Mouse (Mus musculus): ENCODE measurements around the gene Ppid. TPM values are rescaled to one million over a fixed set of nuclear protein-coding genes. Genes with fewer than 3 reads are reported as not detected.

The Ppid gene
- polyA plus RNA-seq, 1 experiment from 2014 or later = 151 TPM

- WGBS = 87% methylated on average over 5 of the region's 5 CpGs
- no peak for ATAC-seq (ENCODE audit: low FRiP score)
- H3K27ac ChIP-seq = peak overlapping the region; percentile 44; the same call in 1 of the 2 replicates
Measured at GRCm38 (mm10) chr3:79559773-79560045, 31.4 kb upstream of the Ppid start.

GRCm38 (mm10) chr3:79560555-79560954 is 30.6 kb upstream of the Ppid start:
- H3K27ac ChIP-seq = no peak overlapping the region
- no peaks in the 10 kb centered on the region for H3K36me3 ChIP-seq (replicated peaks; ENCODE audit: control insufficient read depth, insufficient read depth)
- 98% methylated on average over 6 of the region's 6 CpGs for WGBS
- no peak overlapping the region for H3K9ac ChIP-seq
- no peaks in the 10 kb centered on the region for H3K27me3 ChIP-seq (ENCODE audit: control insufficient read depth, insufficient read depth, low read length)
- H3K4me2 ChIP-seq (replicated peaks) = no peak overlapping the region
- no peak overlapping the region for H3K4me3 ChIP-seq (replicated peaks; ENCODE audit: low read length)
- H3K9me3 ChIP-seq (ENCODE audit: control insufficient read depth, low read length) = no peaks in the 10 kb centered on the region
- 0 out of 2 replicates have a peak, but pooled peaks cover 3% of the 10 kb centered on the region for H3K4me1 ChIP-seq (replicated peaks; ENCODE audit: control insufficient read depth, insufficient read depth, low read length)
- DNase-seq (ENCODE audit: low spot score) (no peak), ATAC-seq (ENCODE audit: low FRiP score) (no peak)

More at GRCm38 (mm10) chr3:79559773-79560045, 31.4 kb upstream of the Ppid start:
- no peaks in the 10 kb centered on the region for H3K9me3 ChIP-seq (ENCODE audit: control insufficient read depth, low read length)
- H3K27me3 ChIP-seq (ENCODE audit: control insufficient read depth, insufficient read depth, low read length) = no peaks in the 10 kb centered on the region
- no peak for DNase-seq (ENCODE audit: low spot score)
- 0 out of 2 replicates have a peak, but pooled peaks cover 3% of the 10 kb centered on the region for H3K4me1 ChIP-seq (replicated peaks; ENCODE audit: control insufficient read depth, insufficient read depth, low read length)
- H3K9ac ChIP-seq = no peak overlapping the region
- no peaks in the 10 kb centered on the region for H3K36me3 ChIP-seq (replicated peaks; ENCODE audit: control insufficient read depth, insufficient read depth)
- no peak overlapping the region for H3K4me3 ChIP-seq (replicated peaks; ENCODE audit: low read length)
- no peak overlapping the region for H3K4me2 ChIP-seq (replicated peaks)

GRCm38 (mm10) chr3:79561784-79562715 is 29.1 kb upstream of the Ppid start:
- WGBS = 75% methylated on average over 10 of the region's 10 CpGs
- no peak for ATAC-seq (ENCODE audit: low FRiP score)
- no peaks in the 10 kb centered on the region for H3K27me3 ChIP-seq (ENCODE audit: control insufficient read depth, insufficient read depth, low read length)
- H3K4me1 ChIP-seq (replicated peaks; ENCODE audit: control insufficient read depth, insufficient read depth, low read length) = peaks cover 3% of the 10 kb centered on the region; the same call in 1 of the 2 replicates
- H3K4me3 ChIP-seq (replicated peaks; ENCODE audit: low read length) = no peak overlapping the region
- no peak for DNase-seq (ENCODE audit: low spot score)
- no peak overlapping the region for H3K4me2 ChIP-seq (replicated peaks)
- H3K9me3 ChIP-seq (ENCODE audit: control insufficient read depth, low read length) = no peaks in the 10 kb centered on the region
- H3K36me3 ChIP-seq (replicated peaks; ENCODE audit: control insufficient read depth, insufficient read depth) = no peaks in the 10 kb centered on the region
- H3K9ac ChIP-seq = no peak overlapping the region
- no peak overlapping the region for H3K27ac ChIP-seq

- Histone ChIP-seq H3K27me3 (ENCODE audit: control insufficient read depth, insufficient read depth, low read length) (no peaks in the 10 kb centered on the region), H3K27ac (no peak overlapping the region), H3K4me1 (replicated peaks; ENCODE audit: control insufficient read depth, insufficient read depth, low read length) (peaks cover 3% of the 10 kb centered on the region; the same call in 1 of the 2 replicates), H3K4me2 (replicated peaks) (no peak overlapping the region), H3K36me3 (replicated peaks; ENCODE audit: control insufficient read depth, insufficient read depth) (no peaks in the 10 kb centered on the region), H3K9me3 (ENCODE audit: control insufficient read depth, low read length) (no peaks in the 10 kb centered on the region), H3K4me3 (replicated peaks; ENCODE audit: low read length) (no peak overlapping the region), H3K9ac (no peak overlapping the region)
- ATAC-seq (ENCODE audit: low FRiP score) (no peak), DNase-seq (ENCODE audit: low spot score) (no peak)
- 83% methylated on average over 2 of the region's 2 CpGs for WGBS
Measured at GRCm38 (mm10) chr3:79563511-79563910, 27.6 kb upstream of the Ppid start.

GRCm38 (mm10) chr3:79564875-79565606 is 26.1 kb upstream of the Ppid start:
- no peak overlapping the region for H3K9ac ChIP-seq
- 87% methylated on average over 10 of the region's 10 CpGs for WGBS
- no peak for ATAC-seq (ENCODE audit: low FRiP score)

GRCm38 (mm10) chr3:79566716-79567691 is 24.1 kb upstream of the Ppid start:
- ATAC-seq (ENCODE audit: low FRiP score) (peak; percentile 63; the same call in 1 of the 2 replicates), DNase-seq (ENCODE audit: low spot score) (peak; percentile 38)
- H3K27me3 ChIP-seq (ENCODE audit: control insufficient read depth, insufficient read depth, low read length) = no peaks in the 10 kb centered on the region
- H3K4me1 ChIP-seq (replicated peaks; ENCODE audit: control insufficient read depth, insufficient read depth, low read length) = no peaks in the 10 kb centered on the region; the same call in 1 of the 2 replicates
- H3K9me3 ChIP-seq (ENCODE audit: control insufficient read depth, low read length) = no peaks in the 10 kb centered on the region
- WGBS = 3% methylated on average over 53 of the region's 60 CpGs
- peak overlapping the region; percentile 80 for H3K9ac ChIP-seq
- no peaks in the 10 kb centered on the region for H3K36me3 ChIP-seq (replicated peaks; ENCODE audit: control insufficient read depth, insufficient read depth)
- H3K4me2 ChIP-seq (replicated peaks) = peak overlapping the region; percentile 79
- H3K27ac ChIP-seq = peak overlapping the region; percentile 78
- H3K4me3 ChIP-seq (replicated peaks; ENCODE audit: low read length) = peak overlapping the region; percentile 71

More at GRCm38 (mm10) chr3:79564875-79565606, 26.1 kb upstream of the Ppid start:
- no peak overlapping the region for H3K4me3 ChIP-seq (replicated peaks; ENCODE audit: low read length)
- no peak for DNase-seq (ENCODE audit: low spot score)
- no peak overlapping the region for H3K27ac ChIP-seq
- H3K4me2 ChIP-seq (replicated peaks) = no peak overlapping the region
- H3K27me3 ChIP-seq (ENCODE audit: control insufficient read depth, insufficient read depth, low read length) = no peaks in the 10 kb centered on the region
- H3K36me3 ChIP-seq (replicated peaks; ENCODE audit: control insufficient read depth, insufficient read depth) = no peaks in the 10 kb centered on the region
- no peaks in the 10 kb centered on the region; the same call in 1 of the 2 replicates for H3K4me1 ChIP-seq (replicated peaks; ENCODE audit: control insufficient read depth, insufficient read depth, low read length)
- H3K9me3 ChIP-seq (ENCODE audit: control insufficient read depth, low read length) = no peaks in the 10 kb centered on the region

- peak; percentile 86 for DNase-seq (ENCODE audit: low spot score)
- Histone ChIP-seq H3K4me2 (replicated peaks) (peak within 1 kb of the TSS; percentile 79), H3K4me3 (replicated peaks; ENCODE audit: low read length) (peak within 1 kb of the TSS; percentile 71), H3K4me1 (replicated peaks; ENCODE audit: control insufficient read depth, insufficient read depth, low read length) (no peaks in the 10 kb centered on the region; the same call in 1 of the 2 replicates), H3K9ac (peak within 1 kb of the TSS; percentile 80), H3K27ac (peak within 1 kb of the TSS; percentile 78), H3K36me3 (replicated peaks; ENCODE audit: control insufficient read depth, insufficient read depth) (no peaks in the 10 kb centered on the region), H3K27me3 (ENCODE audit: control insufficient read depth, insufficient read depth, low read length) (no peaks in the 10 kb centered on the region), H3K9me3 (ENCODE audit: control insufficient read depth, low read length) (no peaks in the 10 kb centered on the region)
- ATAC-seq (ENCODE audit: low FRiP score) = peak; percentile 96
- WGBS = under 1% methylated on average over 55 of the region's 55 CpGs
Measured at GRCm38 (mm10) chr3:79567703-79568362, 23.3 kb upstream of the Ppid start, which contains the start of gene Fnip2. Gene Fnip2, minus strand, starts transcription at chr3:79567796.

- H3K27ac ChIP-seq = peak overlapping the region; percentile 78; the same call in 1 of the 2 replicates
Measured at GRCm38 (mm10) chr3:79568629-79569350, 22.4 kb upstream of the Ppid start.

More at GRCm38 (mm10) chr3:79568629-79569350, 22.4 kb upstream of the Ppid start:
- H3K27me3 ChIP-seq (ENCODE audit: control insufficient read depth, insufficient read depth, low read length) = no peaks in the 10 kb centered on the region
- peak overlapping the region; percentile 80; the same call in 1 of the 2 replicates for H3K9ac ChIP-seq
- no peak for DNase-seq (ENCODE audit: low spot score)
- H3K4me2 ChIP-seq (replicated peaks) = peak overlapping the region; percentile 79
- H3K4me1 ChIP-seq (replicated peaks; ENCODE audit: control insufficient read depth, insufficient read depth, low read length) = no peaks in the 10 kb centered on the region; the same call in 1 of the 2 replicates
- H3K9me3 ChIP-seq (ENCODE audit: control insufficient read depth, low read length) = no peaks in the 10 kb centered on the region
- 87% methylated on average over 16 of the region's 16 CpGs for WGBS
- peak overlapping the region; percentile 71; the same call in 1 of the 2 replicates for H3K4me3 ChIP-seq (replicated peaks; ENCODE audit: low read length)
- no peak for ATAC-seq (ENCODE audit: low FRiP score)
- no peaks in the 10 kb centered on the region for H3K36me3 ChIP-seq (replicated peaks; ENCODE audit: control insufficient read depth, insufficient read depth)
